Mouse (Mus musculus) ES-Bruce4 (cell line): Measurements from ENCODE around the gene Ggt5.

Experiments used
- CTCF ChIP-seq: IDR thresholded peaks from one replicate; pipeline ENCODE4 v1.8.1; 2011; ENCODE audit warnings: low read depth, low read length
- POLR2A ChIP-seq: IDR thresholded peaks from one replicate; pipeline ENCODE4 v1.8.1; 2011; ENCODE audit warnings: low read length; ENCODE audit not compliant: insufficient read depth

GRCm38 (mm10) chr10:75558515-75558914 lies 30.6 kb upstream of the Ggt5 start:
- TF ChIP-seq POLR2A (no peak), CTCF (no peak)
